Mouse (Mus musculus): Measurements from ENCODE around the gene Rarg.
A peak's percentile ranks its signal among the peaks of the same experiment; 100 is the strongest.

The Rarg gene

GRCm38 (mm10) chr15:102257202-102258075 is at the start of gene Rarg:
TSS of gene Rarg (minus strand) at chr15:102257517.
- no peak for DNase-seq (ENCODE audit: low read depth, low spot score)

- DNase-seq (ENCODE audit: low read depth, low spot score), result no peak
Observed at GRCm38 (mm10) chr15:102302542-102302941, 45.2 kb upstream of the Rarg start.

- DNase-seq (ENCODE audit: low read depth, low spot score), result no peak
Observed at GRCm38 (mm10) chr15:102296368-102297006, 39.2 kb upstream of the Rarg start.

- peak; percentile 90 for DNase-seq (ENCODE audit: low read depth, low spot score)
Observed at GRCm38 (mm10) chr15:102295633-102296367, 38.5 kb upstream of the Rarg start, which contains the start of gene Espl1. TSS of gene Espl1 (plus strand) at chr15:102296266.

GRCm38 (mm10) chr15:102287395-102287794 is 30.1 kb upstream of the Rarg start:
- peak; percentile 41 for DNase-seq (ENCODE audit: low read depth, low spot score)

GRCm38 (mm10) chr15:102283648-102284047 is 26.3 kb upstream of the Rarg start:
- no peak for DNase-seq (ENCODE audit: low read depth, low spot score)

GRCm38 (mm10) chr15:102282463-102283292 is 25.4 kb upstream of the Rarg start:
- DNase-seq (ENCODE audit: low read depth, low spot score), result no peak

GRCm38 (mm10) chr15:102280623-102281022 is 23.3 kb upstream of the Rarg start:
- no peak for DNase-seq (ENCODE audit: low read depth, low spot score)

- DNase-seq (ENCODE audit: low read depth, low spot score), result no peak
Observed at GRCm38 (mm10) chr15:102279783-102280520, 22.6 kb upstream of the Rarg start.

- DNase-seq (ENCODE audit: low read depth, low spot score), result peak; percentile 90
Observed at GRCm38 (mm10) chr15:102279092-102279782, 21.9 kb upstream of the Rarg start, which contains the start of gene Mfsd5. TSS of gene Mfsd5 (plus strand) at chr15:102279454.

GRCm38 (mm10) chr15:102278726-102279091 is 21.4 kb upstream of the Rarg start:
- no peak for DNase-seq (ENCODE audit: low read depth, low spot score)

- DNase-seq (ENCODE audit: low read depth, low spot score), result no peak
Observed at GRCm38 (mm10) chr15:102273982-102274716, 16.8 kb upstream of the Rarg start.

- DNase-seq (ENCODE audit: low read depth, low spot score), result no peak
Observed at GRCm38 (mm10) chr15:102271441-102271840, 14.1 kb upstream of the Rarg start.

- no peak for DNase-seq (ENCODE audit: low read depth, low spot score)
Observed at GRCm38 (mm10) chr15:102270274-102270960, 13.1 kb upstream of the Rarg start, which contains the start of gene Gm9918. TSS of gene Gm9918 (plus strand) at chr15:102270563.

GRCm38 (mm10) chr15:102265548-102265947 is 8.2 kb upstream of the Rarg start:
- no peak for DNase-seq (ENCODE audit: low read depth, low spot score)

GRCm38 (mm10) chr15:102263037-102263436 is 5.7 kb upstream of the Rarg start:
- no peak for DNase-seq (ENCODE audit: low read depth, low spot score)

- DNase-seq (ENCODE audit: low read depth, low spot score), result no peak
Observed at GRCm38 (mm10) chr15:102262582-102262981, 5.3 kb upstream of the Rarg start.

GRCm38 (mm10) chr15:102258581-102259253 is 1.4 kb upstream of the Rarg start:
- DNase-seq (ENCODE audit: low read depth, low spot score), result no peak

Measured in embryo, embryonic 11.5 days (tissue).